Mouse (Mus musculus): Measurements from ENCODE around the gene Rela.

DNA sequence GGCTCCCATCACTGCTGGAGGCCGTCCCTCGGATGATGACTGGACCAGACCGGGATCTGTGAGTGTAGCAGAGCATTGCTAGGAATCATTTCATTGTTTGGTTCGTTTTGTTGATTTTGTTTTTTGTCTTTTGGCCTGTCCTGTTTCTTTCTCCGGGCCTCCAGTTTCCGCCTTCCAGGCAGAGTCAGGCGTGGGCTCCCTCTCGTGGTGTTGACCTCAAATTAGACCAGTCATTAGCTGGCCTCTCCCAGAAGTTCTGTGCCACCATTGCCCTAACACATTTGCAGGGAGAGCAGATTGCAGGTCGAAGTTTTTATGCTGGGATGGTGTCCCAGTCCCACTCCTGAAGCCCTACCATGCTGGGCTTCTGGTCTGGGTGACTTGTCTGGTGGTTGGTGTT is 48.1 kb upstream of the Rela start:
- TF ChIP-seq CTCF (conservative IDR thresholded peaks at IDR 0.05; ENCODE audit: insufficient read depth, insufficient read length, low read depth, low read length) (peak; percentile 45; the same call in 1 of the 2 replicates), POLR2A (IDR thresholded peaks at IDR 0.05; ENCODE audit: low read depth, low read length) (no peak)
